Mouse (Mus musculus): ENCODE data around the gene Cabp1. TPM values are rescaled to one million over a fixed set of nuclear protein-coding genes. Genes with fewer than 3 reads are reported as not detected.

The Cabp1 gene
- polyA plus RNA-seq, 1 experiment from 2014 or later = 1.1 TPM

- H3K36me3 ChIP-seq (ENCODE audit: control insufficient read depth, insufficient read depth, low read length) = no peaks in the 10 kb centered on the region
- DNase-seq (ENCODE audit: low spot score, missing footprints) (peak; percentile 99), ATAC-seq (ENCODE audit: low FRiP score) (peak; percentile 98)
- H3K4me2 ChIP-seq = peak within 1 kb of the TSS; percentile 87
- under 1% methylated on average over 76 of the region's 78 CpGs for WGBS
- H3K9ac ChIP-seq (ENCODE audit: low read length) = peak within 1 kb of the TSS; percentile 94
- no peaks in the 10 kb centered on the region for H3K9me3 ChIP-seq (ENCODE audit: control insufficient read depth, low read length)
- H3K4me3 ChIP-seq (ENCODE audit: low read depth, low read length) = peak within 1 kb of the TSS; percentile 89
- H3K27ac ChIP-seq (ENCODE audit: low read depth, low read length) = peak within 1 kb of the TSS; percentile 93
- H3K27me3 ChIP-seq (ENCODE audit: control insufficient read depth, insufficient read depth, low read length) = no peaks in the 10 kb centered on the region
- H3K4me1 ChIP-seq (ENCODE audit: control insufficient read depth, insufficient read depth, low read length) = peaks cover 33% of the 10 kb centered on the region
Measured at GRCm38 (mm10) chr5:115158040-115158983, 35.9 kb downstream of the Cabp1 start, which contains the start of gene Mlec. TSS of gene Mlec (minus strand) at chr5:115158179.

GRCm38 (mm10) chr5:115156933-115157589, 37.1 kb downstream of the Cabp1 start:
- H3K4me1 ChIP-seq (ENCODE audit: control insufficient read depth, insufficient read depth, low read length) = peaks cover 34% of the 10 kb centered on the region
- H3K4me3 ChIP-seq (ENCODE audit: low read depth, low read length) = peak overlapping the region; percentile 89
- H3K4me2 ChIP-seq = peak overlapping the region; percentile 87
- peak overlapping the region; percentile 94 for H3K9ac ChIP-seq (ENCODE audit: low read length)
- DNase-seq (ENCODE audit: low spot score, missing footprints) (peak; percentile 95), ATAC-seq (ENCODE audit: low FRiP score) (no peak)
- no peaks in the 10 kb centered on the region for H3K36me3 ChIP-seq (ENCODE audit: control insufficient read depth, insufficient read depth, low read length)
- H3K27ac ChIP-seq (ENCODE audit: low read depth, low read length) = no peak overlapping the region
- H3K9me3 ChIP-seq (ENCODE audit: control insufficient read depth, low read length) = no peaks in the 10 kb centered on the region
- H3K27me3 ChIP-seq (ENCODE audit: control insufficient read depth, insufficient read depth, low read length) = no peaks in the 10 kb centered on the region
- 2% methylated on average over 26 of the region's 26 CpGs for WGBS

- 71% methylated on average over 7 of the region's 7 CpGs for WGBS
- H3K27ac ChIP-seq (ENCODE audit: low read depth, low read length) = no peak overlapping the region
Measured at GRCm38 (mm10) chr5:115156401-115156800, 37.8 kb downstream of the Cabp1 start.

GRCm38 (mm10) chr5:115155831-115156230, 38.4 kb downstream of the Cabp1 start:
- Histone ChIP-seq H3K36me3 (ENCODE audit: control insufficient read depth, insufficient read depth, low read length) (peaks cover 2% of the 10 kb centered on the region; the same call in 1 of the 2 replicates), H3K4me3 (ENCODE audit: low read depth, low read length) (no peak overlapping the region; the same call in 1 of the 2 replicates), H3K9me3 (ENCODE audit: control insufficient read depth, low read length) (no peaks in the 10 kb centered on the region), H3K4me2 (peak overlapping the region; percentile 87), H3K9ac (ENCODE audit: low read length) (peak overlapping the region; percentile 94), H3K27me3 (ENCODE audit: control insufficient read depth, insufficient read depth, low read length) (no peaks in the 10 kb centered on the region), H3K4me1 (ENCODE audit: control insufficient read depth, insufficient read depth, low read length) (peaks cover 34% of the 10 kb centered on the region), H3K27ac (ENCODE audit: low read depth, low read length) (no peak overlapping the region)
- peak; percentile 79 for DNase-seq (ENCODE audit: low spot score, missing footprints)
- no peak for ATAC-seq (ENCODE audit: low FRiP score)
- WGBS = 73% methylated on average over 5 of the region's 5 CpGs

More at GRCm38 (mm10) chr5:115156401-115156800, 37.8 kb downstream of the Cabp1 start:
- H3K4me1 ChIP-seq (ENCODE audit: control insufficient read depth, insufficient read depth, low read length) = peaks cover 34% of the 10 kb centered on the region
- ATAC-seq (ENCODE audit: low FRiP score) (no peak), DNase-seq (ENCODE audit: low spot score, missing footprints) (peak; percentile 85)
- H3K4me2 ChIP-seq = peak overlapping the region; percentile 87
- peak overlapping the region; percentile 94 for H3K9ac ChIP-seq (ENCODE audit: low read length)
- H3K36me3 ChIP-seq (ENCODE audit: control insufficient read depth, insufficient read depth, low read length) = 0 out of 2 replicates have a peak, but pooled peaks cover 2% of the 10 kb centered on the region
- peak overlapping the region; percentile 89; the same call in 1 of the 2 replicates for H3K4me3 ChIP-seq (ENCODE audit: low read depth, low read length)
- H3K27me3 ChIP-seq (ENCODE audit: control insufficient read depth, insufficient read depth, low read length) = no peaks in the 10 kb centered on the region
- no peaks in the 10 kb centered on the region for H3K9me3 ChIP-seq (ENCODE audit: control insufficient read depth, low read length)

GRCm38 (mm10) chr5:115155156-115155631, 39.0 kb downstream of the Cabp1 start:
- H3K4me1 ChIP-seq (ENCODE audit: control insufficient read depth, insufficient read depth, low read length) = peaks cover 34% of the 10 kb centered on the region
- no peak overlapping the region for H3K4me3 ChIP-seq (ENCODE audit: low read depth, low read length)
- H3K27ac ChIP-seq (ENCODE audit: low read depth, low read length) = no peak overlapping the region
- H3K36me3 ChIP-seq (ENCODE audit: control insufficient read depth, insufficient read depth, low read length) = peaks cover 9% of the 10 kb centered on the region; the same call in 1 of the 2 replicates
- WGBS = 77% methylated on average over 13 of the region's 13 CpGs
- ATAC-seq (ENCODE audit: low FRiP score) (no peak), DNase-seq (ENCODE audit: low spot score, missing footprints) (peak; percentile 71)
- peak overlapping the region; percentile 13; the same call in 1 of the 2 replicates for H3K9ac ChIP-seq (ENCODE audit: low read length)
- H3K9me3 ChIP-seq (ENCODE audit: control insufficient read depth, low read length) = no peaks in the 10 kb centered on the region
- no peaks in the 10 kb centered on the region for H3K27me3 ChIP-seq (ENCODE audit: control insufficient read depth, insufficient read depth, low read length)
- peak overlapping the region; percentile 87 for H3K4me2 ChIP-seq

GRCm38 (mm10) chr5:115152132-115152956, 41.8 kb downstream of the Cabp1 start:
- no peaks in the 10 kb centered on the region for H3K27me3 ChIP-seq (ENCODE audit: control insufficient read depth, insufficient read depth, low read length)
- DNase-seq (ENCODE audit: low spot score, missing footprints) = peak; percentile 77
- no peak overlapping the region for H3K27ac ChIP-seq (ENCODE audit: low read depth, low read length)
- peaks cover 20% of the 10 kb centered on the region for H3K36me3 ChIP-seq (ENCODE audit: control insufficient read depth, insufficient read depth, low read length)
- H3K4me2 ChIP-seq = no peak overlapping the region
- no peaks in the 10 kb centered on the region for H3K9me3 ChIP-seq (ENCODE audit: control insufficient read depth, low read length)
- H3K4me1 ChIP-seq (ENCODE audit: control insufficient read depth, insufficient read depth, low read length) = peaks cover 32% of the 10 kb centered on the region
- H3K4me3 ChIP-seq (ENCODE audit: low read depth, low read length) = no peak overlapping the region
- 68% methylated on average over 8 of the region's 8 CpGs for WGBS
- H3K9ac ChIP-seq (ENCODE audit: low read length) = no peak overlapping the region
- ATAC-seq (ENCODE audit: low FRiP score) = no peak

GRCm38 (mm10) chr5:115151457-115151856, 42.7 kb downstream of the Cabp1 start:
- 83% methylated on average over 13 of the region's 13 CpGs for WGBS
- Histone ChIP-seq H3K9ac (ENCODE audit: low read length) (no peak overlapping the region), H3K4me2 (no peak overlapping the region), H3K27me3 (ENCODE audit: control insufficient read depth, insufficient read depth, low read length) (no peaks in the 10 kb centered on the region), H3K36me3 (ENCODE audit: control insufficient read depth, insufficient read depth, low read length) (peaks cover 20% of the 10 kb centered on the region), H3K4me3 (ENCODE audit: low read depth, low read length) (no peak overlapping the region), H3K4me1 (ENCODE audit: control insufficient read depth, insufficient read depth, low read length) (peaks cover 23% of the 10 kb centered on the region), H3K27ac (ENCODE audit: low read depth, low read length) (no peak overlapping the region), H3K9me3 (ENCODE audit: control insufficient read depth, low read length) (no peaks in the 10 kb centered on the region)
- no peak for ATAC-seq (ENCODE audit: low FRiP score)
- DNase-seq (ENCODE audit: low spot score, missing footprints) = peak; percentile 66

- no peaks in the 10 kb centered on the region for H3K9me3 ChIP-seq (ENCODE audit: control insufficient read depth, low read length)
- H3K9ac ChIP-seq (ENCODE audit: low read length) = no peak overlapping the region
- peaks cover 20% of the 10 kb centered on the region for H3K36me3 ChIP-seq (ENCODE audit: control insufficient read depth, insufficient read depth, low read length)
- DNase-seq (ENCODE audit: low spot score, missing footprints) = no peak
- H3K4me2 ChIP-seq = no peak overlapping the region
- H3K4me1 ChIP-seq (ENCODE audit: control insufficient read depth, insufficient read depth, low read length) = peaks cover 18% of the 10 kb centered on the region
- no peak for ATAC-seq (ENCODE audit: low FRiP score)
- no peak overlapping the region for H3K4me3 ChIP-seq (ENCODE audit: low read depth, low read length)
- WGBS = 84% methylated on average over 5 of the region's 5 CpGs
- no peaks in the 10 kb centered on the region for H3K27me3 ChIP-seq (ENCODE audit: control insufficient read depth, insufficient read depth, low read length)
- no peak overlapping the region for H3K27ac ChIP-seq (ENCODE audit: low read depth, low read length)
Measured at GRCm38 (mm10) chr5:115150991-115151390, 43.2 kb downstream of the Cabp1 start.

Data from midbrain, embryonic 11.5 days (tissue).